Mouse (Mus musculus): ENCODE data around the gene Pdcd1lg2. TPM values are rescaled to one million over a fixed set of nuclear protein-coding genes. Genes with fewer than 3 reads are reported as not detected.
"Not testable (repeated sequence)": the region's sequence is repeated elsewhere in the genome, so short reads cannot be mapped to it uniquely, and the experiment has no call there.

Gene Pdcd1lg2
- total RNA-seq, 2 experiments from 2014 or later = not detected

- DNase-seq (ENCODE audit: extremely low spot score in 1 of 2, low spot score in 1 of 2) = no peak
Observed at GRCm38 (mm10) chr19:29379839-29380603, 30.7 kb upstream of the Pdcd1lg2 start.

DNA sequence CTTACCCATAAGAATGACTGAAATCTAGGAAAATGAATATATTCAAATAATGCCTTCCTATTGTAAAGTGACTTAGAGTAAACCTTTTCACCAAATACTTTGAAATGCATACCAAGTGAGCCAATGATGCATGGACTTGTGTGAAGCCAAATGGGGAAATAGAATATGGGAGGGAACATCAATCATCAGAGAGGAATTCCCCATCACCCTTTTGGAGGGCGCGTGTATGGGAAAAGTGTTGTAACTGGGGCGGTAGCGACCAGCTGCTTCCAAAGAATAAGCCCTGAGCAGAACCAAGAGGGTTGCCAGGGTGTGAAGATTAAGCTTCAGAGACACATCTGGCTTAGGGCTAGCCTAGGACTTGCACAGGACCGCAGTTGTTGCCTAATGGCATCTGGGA, 27.4 kb upstream of the Pdcd1lg2 start:
- DNase-seq (ENCODE audit: extremely low spot score in 1 of 2, low spot score in 1 of 2) = no peak

- DNase-seq (ENCODE audit: extremely low spot score in 1 of 2, low spot score in 1 of 2) = no peak
Observed at GRCm38 (mm10) chr19:29384412-29384811, 26.3 kb upstream of the Pdcd1lg2 start.

GRCm38 (mm10) chr19:29384994-29385393, 25.7 kb upstream of the Pdcd1lg2 start:
- no peak for DNase-seq (ENCODE audit: extremely low spot score in 1 of 2, low spot score in 1 of 2)

DNA sequence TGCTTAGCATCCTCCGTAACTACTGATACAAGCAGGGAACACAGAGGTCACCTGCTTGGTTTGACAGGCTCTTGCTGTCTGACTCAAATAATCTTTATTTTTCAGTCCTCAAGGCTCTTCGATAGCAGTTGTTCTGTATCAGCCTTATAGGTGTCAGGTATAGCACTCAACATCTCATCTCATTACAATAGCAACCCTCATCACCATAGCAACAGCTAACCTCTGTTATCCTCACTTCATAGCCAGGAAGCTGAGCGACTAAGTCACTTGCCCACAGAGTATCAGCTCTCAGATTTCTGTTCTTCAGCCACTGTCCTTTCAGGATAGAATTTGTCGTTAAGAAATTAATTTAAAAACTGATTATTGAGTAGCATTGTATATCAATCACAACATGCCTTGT, 24.9 kb upstream of the Pdcd1lg2 start:
- no peak for DNase-seq (ENCODE audit: extremely low spot score in 1 of 2, low spot score in 1 of 2)

- no peak for DNase-seq (ENCODE audit: extremely low spot score in 1 of 2, low spot score in 1 of 2)
Observed at GRCm38 (mm10) chr19:29388818-29389217, 21.9 kb upstream of the Pdcd1lg2 start.

- DNase-seq (ENCODE audit: extremely low spot score in 1 of 2, low spot score in 1 of 2) = no peak
Observed at GRCm38 (mm10) chr19:29390483-29390882, 20.2 kb upstream of the Pdcd1lg2 start.

GRCm38 (mm10) chr19:29391279-29391678, 19.4 kb upstream of the Pdcd1lg2 start:
- DNase-seq (ENCODE audit: extremely low spot score in 1 of 2, low spot score in 1 of 2) = no peak

- no peak for DNase-seq (ENCODE audit: extremely low spot score in 1 of 2, low spot score in 1 of 2)
Observed at GRCm38 (mm10) chr19:29393333-29393732, 17.4 kb upstream of the Pdcd1lg2 start.

- no peak for DNase-seq (ENCODE audit: extremely low spot score in 1 of 2, low spot score in 1 of 2)
Observed at GRCm38 (mm10) chr19:29394721-29395120, 16.0 kb upstream of the Pdcd1lg2 start.

DNA sequence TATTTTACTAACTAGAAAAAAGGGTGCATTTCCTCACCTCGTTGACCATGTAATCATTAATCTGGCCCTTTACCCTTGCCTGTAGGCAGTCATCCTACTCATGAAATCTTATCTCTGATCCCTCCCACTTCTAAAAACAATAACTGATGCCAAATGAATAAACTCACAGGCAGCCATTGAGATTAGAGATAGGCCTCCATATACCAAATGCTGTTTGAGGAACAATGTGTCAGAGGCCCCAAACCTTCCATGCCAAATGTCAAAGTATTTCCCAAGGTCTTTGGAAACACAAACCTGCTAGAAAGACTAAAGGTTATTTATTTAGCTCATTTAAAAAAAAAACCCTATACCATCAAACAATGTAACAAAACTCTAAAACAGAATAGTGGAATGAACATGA, 14.4 kb upstream of the Pdcd1lg2 start:
- no peak for DNase-seq (ENCODE audit: extremely low spot score in 1 of 2, low spot score in 1 of 2)

- DNase-seq (ENCODE audit: extremely low spot score in 1 of 2, low spot score in 1 of 2) = no peak
Observed at GRCm38 (mm10) chr19:29399786-29400185, 10.9 kb upstream of the Pdcd1lg2 start.

- DNase-seq (ENCODE audit: extremely low spot score in 1 of 2, low spot score in 1 of 2) = no peak
Observed at GRCm38 (mm10) chr19:29400466-29400865, 10.3 kb upstream of the Pdcd1lg2 start.

- no peak for DNase-seq (ENCODE audit: extremely low spot score in 1 of 2, low spot score in 1 of 2)
Observed at GRCm38 (mm10) chr19:29402621-29403020, 8.1 kb upstream of the Pdcd1lg2 start.

GRCm38 (mm10) chr19:29403251-29403650, 7.5 kb upstream of the Pdcd1lg2 start:
- no peak for DNase-seq (ENCODE audit: extremely low spot score in 1 of 2, low spot score in 1 of 2)

- DNase-seq (ENCODE audit: extremely low spot score in 1 of 2, low spot score in 1 of 2) = no peak
Observed at GRCm38 (mm10) chr19:29405388-29405787, 5.3 kb upstream of the Pdcd1lg2 start.

DNA sequence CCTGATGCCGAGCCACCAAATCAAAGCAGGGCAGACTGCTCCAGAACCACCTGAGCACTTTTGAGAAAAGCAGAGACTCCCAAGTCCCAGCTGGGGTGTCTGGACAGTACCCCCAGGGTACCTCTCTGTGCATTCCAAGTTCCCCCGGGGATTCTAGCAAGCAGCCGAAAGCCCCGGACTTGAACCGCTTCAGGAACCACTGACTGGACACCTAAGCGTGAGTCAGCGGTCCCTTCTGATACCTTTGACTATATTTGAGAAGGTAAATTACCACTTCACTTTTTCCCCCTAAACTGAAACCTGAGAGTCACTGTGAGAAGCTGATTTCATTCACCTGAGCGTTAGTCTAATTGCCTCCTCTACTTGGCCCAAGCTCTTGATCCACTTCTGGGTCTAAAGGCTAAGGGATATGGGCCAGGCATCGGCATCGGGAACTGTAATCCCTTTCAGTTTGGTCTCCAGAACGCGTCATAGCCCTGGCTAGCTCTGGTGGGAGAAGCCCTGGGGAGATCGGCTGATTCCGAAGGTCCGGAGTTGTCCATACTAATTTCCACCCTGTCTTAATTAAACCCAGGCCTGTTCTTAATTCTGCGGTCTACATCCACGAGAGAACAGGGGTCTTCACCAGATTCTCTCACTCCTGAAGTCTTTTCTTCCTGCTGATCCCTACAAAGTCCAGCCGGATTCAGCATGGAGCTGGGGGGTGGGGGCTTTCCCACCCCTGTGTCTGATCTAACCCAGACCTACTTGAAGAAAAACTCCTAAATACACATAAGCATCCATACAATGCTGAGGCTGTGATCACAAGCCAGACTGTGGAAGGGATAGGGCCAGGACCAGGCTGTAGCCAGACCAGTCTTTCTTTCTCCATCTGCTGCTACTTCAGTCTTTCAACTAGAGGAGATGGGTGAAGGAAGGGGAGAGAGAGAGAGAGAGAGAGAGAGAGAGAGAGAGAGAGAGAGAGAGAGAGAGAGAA, 4.4 kb upstream of the Pdcd1lg2 start:
- DNase-seq (ENCODE audit: extremely low spot score in 1 of 2, low spot score in 1 of 2) = no peak

DNA sequence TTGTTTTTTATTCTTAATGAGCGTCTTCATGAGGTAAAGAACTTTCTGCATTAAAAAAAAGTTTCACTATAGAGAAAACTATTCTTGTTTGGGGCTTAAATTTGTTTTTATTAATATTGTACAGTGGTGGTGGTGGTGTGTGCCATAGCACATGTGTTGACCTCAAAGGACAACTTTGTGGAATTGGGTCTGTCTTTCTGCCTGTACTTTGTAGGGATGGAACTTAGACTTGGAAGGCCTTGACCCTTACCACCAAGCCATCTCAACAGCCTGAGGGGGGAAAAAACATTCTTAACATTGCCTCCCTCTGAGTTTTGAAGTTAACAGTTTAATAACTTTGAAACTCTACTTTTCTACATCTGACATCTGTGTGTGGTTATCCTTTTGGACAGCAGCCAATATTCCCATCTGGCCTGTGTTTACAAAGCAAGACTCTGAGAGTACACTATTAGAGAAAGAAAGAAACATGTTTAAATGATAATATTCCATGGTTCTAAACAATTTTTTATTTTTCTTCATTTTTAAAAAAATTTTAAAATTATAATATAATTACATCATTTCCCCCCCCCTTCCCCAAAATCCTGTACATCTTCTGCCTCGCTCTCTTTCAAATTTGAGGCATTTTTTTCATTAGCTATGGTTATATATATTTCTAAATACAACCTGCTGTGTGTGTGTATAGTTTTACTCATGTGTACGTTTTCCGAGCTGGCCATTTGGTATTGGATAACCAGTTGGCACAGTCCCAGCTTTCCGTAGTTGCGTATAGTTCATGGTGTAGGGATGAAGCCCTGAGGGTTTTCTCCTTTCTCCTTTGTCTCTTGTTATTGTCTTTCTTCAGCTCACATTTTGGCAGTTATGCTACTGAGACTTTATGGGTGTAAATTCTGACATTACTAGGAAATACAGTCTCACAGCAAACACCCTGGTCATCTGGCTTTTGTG, 2.0 kb downstream of the Pdcd1lg2 start:
- peak in 1 of 2 experiments; percentile 16 for DNase-seq (ENCODE audit: extremely low spot score in 1 of 2, low spot score in 1 of 2)

DNA sequence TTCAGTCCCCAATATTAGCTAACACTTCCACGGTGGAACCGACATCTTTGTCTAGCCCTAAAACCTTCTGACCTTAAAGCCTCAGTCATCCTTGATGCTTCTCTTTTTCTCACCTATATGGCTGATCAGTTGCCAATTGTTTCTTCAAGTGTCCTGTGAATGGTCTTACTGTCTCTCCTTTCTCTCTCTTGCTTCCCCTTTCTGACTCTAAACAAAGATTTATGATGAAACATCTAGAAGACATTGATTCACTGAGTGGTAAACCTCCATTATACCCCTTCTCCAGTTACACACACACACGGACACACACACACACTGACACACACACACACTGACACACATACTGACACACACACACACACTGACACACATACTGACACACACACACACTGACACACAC, 3.8 kb downstream of the Pdcd1lg2 start:
- DNase-seq (ENCODE audit: extremely low spot score in 1 of 2, low spot score in 1 of 2) = no peak

DNA sequence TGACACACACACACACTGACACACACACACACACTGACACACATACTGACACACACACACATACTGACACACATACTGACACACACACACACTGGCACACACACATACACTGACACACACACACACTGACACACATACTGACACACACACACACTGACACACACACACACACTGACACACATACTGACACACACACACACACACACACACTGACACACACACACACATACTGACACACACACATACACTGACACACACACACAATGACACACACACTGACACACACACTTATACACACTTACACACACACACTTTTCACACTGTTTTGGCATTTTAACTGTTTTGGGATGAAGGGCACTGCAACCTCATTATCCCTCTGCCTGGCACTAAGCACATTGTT, 4.2 kb downstream of the Pdcd1lg2 start:
- not testable (repeated sequence) for DNase-seq (ENCODE audit: extremely low spot score in 1 of 2, low spot score in 1 of 2)
